Mouse (Mus musculus) layer of hippocampus, adult 6 months (tissue): ENCODE data around the gene Gm49394. TPM values are rescaled to one million over a fixed set of nuclear protein-coding genes. Genes with fewer than 3 reads are reported as not detected.

Source experiments
- long read RNA-seq, 2 experiments: library from polyadenylated mRNA; unstranded; transcript quantifications; one replicate each; pipeline ENCODE4 v2.0.0; 2019 to 2020
- microRNA-seq: library from miRNA; unstranded; fragments of <30 nt; microRNA quantifications from one replicate; pipeline ENCODE4 v1.2.0, GENCODE M21; 2020
- polyA plus RNA-seq: library from polyadenylated mRNA; unstranded; fragments of <200 nt; fragmentation: Nextera tagmentation; gene quantifications from 2 replicates; pipeline ENCODE4 v1.2.3, GENCODE M21; 2021

Gene Gm49394
- not detected in 2 replicates for polyA plus RNA-seq
- long read RNA-seq, experiment 1 = 0 reads
- long read RNA-seq, experiment 2 = 0 reads

GRCm38 (mm10) chr7:142669751-142670625 lies at the start of gene Gm49394:
Gene Gm49394 (minus strand): TSS chr7:142669942.

GRCm38 (mm10) chr7:142666659-142667058 lies 3.1 kb downstream of the Gm49394 start, which contains the start of gene Igf2:
Gene Igf2 (minus strand): TSS chr7:142666816.

Small RNA genes within 50 kb of the gene (microRNA-seq; reads per million reads assigned to microRNA genes)
- gene Mir483 = 49.0 reads per million, percentile 51 among the genes with 10 or more reads in this experiment

Other genes starting within 250 kb of the Gm49394 start
- not detected in 2 replicates for gene Syt8, start 235.1 kb downstream of the Gm49394 start, polyA plus RNA-seq
- gene Tnni2, start 228.1 kb downstream of the Gm49394 start, polyA plus RNA-seq = 0.95 and 1.1 TPM in 2 replicates
- gene Lsp1, start 209.1 kb downstream of the Gm49394 start, polyA plus RNA-seq = 2.4 and 3.4 TPM in 2 replicates
- 0.19 and 0.25 TPM in 2 replicates for gene Tnnt3, start 171.1 kb downstream of the Gm49394 start, polyA plus RNA-seq
- gene Mrpl23, start 137.3 kb downstream of the Gm49394 start, polyA plus RNA-seq = 42.3 and 45.9 TPM in 2 replicates
- 6.2 and 19.9 TPM in 2 replicates for gene Igf2, start 3.1 kb downstream of the Gm49394 start, polyA plus RNA-seq
- 3.6 TPM in 1 of 2 replicates, not detected in the other for gene Ins2, start 73.4 kb upstream of the Gm49394 start, polyA plus RNA-seq